Mouse (Mus musculus): Measurements from ENCODE around the gene Ppp1r15a. TPM values are rescaled to one million over a fixed set of nuclear protein-coding genes. Genes with fewer than 3 reads are reported as not detected.
A peak's percentile ranks its signal among the peaks of the same experiment; 100 is the strongest.

Ppp1r15a gene
- polyA plus RNA-seq (2016; fragmentation: Nextera tagmentation; extraction: Ambion mirVana) = 19.4 and 20.1 TPM in 2 replicates

GRCm38 (mm10) chr7:45525809-45526473, at the start of gene Ppp1r15a, which contains the start of gene Plekha4:
Ppp1r15a (minus strand) TSS chr7:45526268.
Plekha4 (plus strand) TSS chr7:45526330.
- Histone ChIP-seq H3K9ac (peak within 1 kb of the TSS; percentile 67), H3K9me3 (no peaks in the 10 kb centered on the region), H3K4me3 (peak within 1 kb of the TSS; percentile 58), H3K36me3 (no peaks in the 10 kb centered on the region), H3K27me3 (replicated peaks) (0 out of 2 replicates have a peak, but pooled peaks cover 2% of the 10 kb centered on the region), H3K27ac (peak within 1 kb of the TSS; percentile 34; the same call in 1 of the 2 replicates), H3K4me1 (peaks cover 22% of the 10 kb centered on the region), H3K4me2 (replicated peaks) (peak within 1 kb of the TSS; percentile 74)
- ATAC-seq (ENCODE audit: low FRiP score, low read depth) = peak; percentile 78
- WGBS = under 1% methylated on average over 54 of the region's 54 CpGs

GRCm38 (mm10) chr7:45574472-45575379, 48.7 kb upstream of the Ppp1r15a start:
- peaks cover 17% of the 10 kb centered on the region for H3K4me1 ChIP-seq
- no peak overlapping the region for H3K4me2 ChIP-seq (replicated peaks)
- H3K9ac ChIP-seq = 0 out of 2 replicates have a peak overlapping the region, but pooled peaks have one; percentile 10
- H3K27ac ChIP-seq = no peak overlapping the region
- H3K27me3 ChIP-seq (replicated peaks) = no peaks in the 10 kb centered on the region
- no peak overlapping the region for H3K4me3 ChIP-seq
- ATAC-seq (ENCODE audit: low FRiP score, low read depth) = no peak
- peaks cover 5% of the 10 kb centered on the region; the same call in 1 of the 2 replicates for H3K36me3 ChIP-seq
- no peaks in the 10 kb centered on the region for H3K9me3 ChIP-seq
- WGBS = 88% methylated on average over 15 of the region's 15 CpGs

DNA sequence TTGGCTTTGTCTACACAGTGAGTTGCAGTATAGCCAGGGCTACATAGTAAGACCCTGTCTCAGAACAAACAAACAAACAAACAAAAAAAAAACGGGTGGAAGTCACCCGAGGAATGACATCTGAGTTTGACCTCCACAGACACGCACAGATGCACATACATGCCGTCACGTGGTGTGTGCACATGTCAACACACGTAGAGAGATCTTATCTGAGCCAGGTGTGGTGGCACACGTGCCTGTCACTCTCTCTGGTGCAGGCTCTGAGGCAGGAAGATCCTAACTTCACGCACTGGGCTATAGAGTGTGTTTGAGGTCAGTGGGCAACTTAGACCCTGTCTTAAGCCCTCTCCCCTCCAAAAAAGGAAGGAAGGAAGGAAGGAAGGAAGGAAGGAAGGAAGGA, 47.9 kb upstream of the Ppp1r15a start:
- Histone ChIP-seq H3K9me3 (no peaks in the 10 kb centered on the region), H3K36me3 (peaks cover 5% of the 10 kb centered on the region; the same call in 1 of the 2 replicates), H3K27ac (no peak overlapping the region), H3K4me3 (no peak overlapping the region), H3K27me3 (replicated peaks) (no peaks in the 10 kb centered on the region), H3K4me2 (replicated peaks) (no peak overlapping the region), H3K4me1 (peaks cover 17% of the 10 kb centered on the region), H3K9ac (no peak overlapping the region)
- 82% methylated on average over 8 of the region's 8 CpGs for WGBS
- ATAC-seq (ENCODE audit: low FRiP score, low read depth) = no peak

DNA sequence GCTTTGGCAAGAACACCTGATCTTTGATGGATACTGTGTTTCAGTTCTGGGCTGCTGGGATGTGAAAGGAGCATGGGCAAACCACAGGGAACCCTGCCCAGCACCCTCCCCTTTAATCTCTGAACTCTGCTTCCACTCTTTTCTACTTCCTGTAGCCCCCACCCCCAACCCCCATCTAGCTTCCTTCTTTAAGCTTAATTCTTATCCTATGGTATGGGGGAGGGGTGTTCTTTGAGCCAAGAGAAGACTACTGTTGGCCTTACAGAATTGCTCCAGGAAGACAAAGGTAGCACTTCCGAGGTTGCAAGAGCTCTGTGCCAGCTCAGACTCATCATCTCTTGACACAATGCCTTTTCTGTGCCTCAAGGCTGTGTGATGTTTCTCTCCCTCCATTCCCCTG, 45.9 kb upstream of the Ppp1r15a start:
- H3K4me2 ChIP-seq (replicated peaks) = peak overlapping the region; percentile 76; the same call in 1 of the 2 replicates
- 58% methylated on average over 1 of the region's 1 CpGs for WGBS
- no peaks in the 10 kb centered on the region for H3K27me3 ChIP-seq (replicated peaks)
- H3K36me3 ChIP-seq = peaks cover 5% of the 10 kb centered on the region; the same call in 1 of the 2 replicates
- no peak overlapping the region for H3K4me3 ChIP-seq
- no peak for ATAC-seq (ENCODE audit: low FRiP score, low read depth)
- no peak overlapping the region for H3K27ac ChIP-seq
- no peaks in the 10 kb centered on the region for H3K9me3 ChIP-seq
- H3K4me1 ChIP-seq = peaks cover 21% of the 10 kb centered on the region
- no peak overlapping the region for H3K9ac ChIP-seq

GRCm38 (mm10) chr7:45570103-45570741, 44.2 kb upstream of the Ppp1r15a start, which contains the start of gene Bcat2:
Bcat2 (plus strand) TSS chr7:45570153.
- under 1% methylated on average over 42 of the region's 42 CpGs for WGBS
- Histone ChIP-seq H3K36me3 (no peaks in the 10 kb centered on the region), H3K27ac (peak within 1 kb of the TSS; percentile 72), H3K9me3 (no peaks in the 10 kb centered on the region), H3K4me1 (peaks cover 21% of the 10 kb centered on the region), H3K9ac (peak within 1 kb of the TSS; percentile 86), H3K4me3 (peak within 1 kb of the TSS; percentile 68), H3K27me3 (replicated peaks) (no peaks in the 10 kb centered on the region), H3K4me2 (replicated peaks) (peak within 1 kb of the TSS; percentile 76)
- ATAC-seq (ENCODE audit: low FRiP score, low read depth) = peak; percentile 71

- Histone ChIP-seq H3K9ac (no peak overlapping the region), H3K9me3 (no peaks in the 10 kb centered on the region), H3K4me3 (peak overlapping the region; percentile 42), H3K36me3 (no peaks in the 10 kb centered on the region), H3K4me2 (replicated peaks) (peak overlapping the region; percentile 71), H3K4me1 (peaks cover 21% of the 10 kb centered on the region), H3K27me3 (replicated peaks) (no peaks in the 10 kb centered on the region), H3K27ac (peak overlapping the region; percentile 10; the same call in 1 of the 2 replicates)
- no peak for ATAC-seq (ENCODE audit: low FRiP score, low read depth)
- 82% methylated on average over 10 of the region's 10 CpGs for WGBS
Measured at GRCm38 (mm10) chr7:45568601-45569473, 42.8 kb upstream of the Ppp1r15a start.

DNA sequence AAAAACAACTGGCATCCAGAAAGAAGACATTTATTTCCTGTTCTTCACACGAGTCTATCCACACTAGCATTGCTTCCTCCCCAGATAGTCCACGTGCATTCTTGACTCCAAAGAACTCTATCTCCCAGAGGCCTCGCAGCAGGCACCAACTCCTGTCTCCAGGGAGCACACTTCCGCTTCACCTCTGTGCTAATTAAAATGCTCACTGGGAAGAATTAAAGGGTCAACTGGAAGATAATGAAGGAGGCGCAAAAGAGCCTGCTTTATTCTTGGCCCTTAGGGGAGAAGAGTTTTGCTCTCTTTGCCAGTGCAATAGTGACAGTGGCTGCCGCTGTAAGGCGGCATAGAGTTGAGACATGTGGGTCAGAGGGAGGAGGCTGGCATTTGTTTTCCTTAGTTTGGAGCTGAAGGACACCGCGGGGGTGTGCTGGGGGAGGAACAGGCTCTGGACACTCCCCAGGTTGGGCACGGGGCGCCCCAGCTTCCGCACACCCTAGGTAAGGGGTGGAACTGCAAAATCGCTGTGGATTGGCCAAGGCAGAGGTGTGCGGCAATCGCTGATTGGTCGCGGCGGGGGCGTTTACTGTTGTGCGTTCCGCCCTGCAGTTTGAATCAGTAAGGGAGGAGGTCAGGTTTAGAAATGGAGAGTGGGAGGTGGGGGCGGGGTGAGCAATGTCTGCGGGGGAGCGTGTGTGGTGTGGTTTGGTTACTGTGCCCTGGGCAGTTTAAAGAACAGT, 41.9 kb upstream of the Ppp1r15a start:
- Histone ChIP-seq H3K27me3 (replicated peaks) (no peaks in the 10 kb centered on the region), H3K9ac (peak overlapping the region; percentile 1; the same call in 1 of the 2 replicates), H3K36me3 (no peaks in the 10 kb centered on the region), H3K27ac (peak overlapping the region; percentile 10; the same call in 1 of the 2 replicates), H3K4me1 (peaks cover 21% of the 10 kb centered on the region), H3K4me2 (replicated peaks) (peak overlapping the region; percentile 71), H3K9me3 (no peaks in the 10 kb centered on the region), H3K4me3 (peak overlapping the region; percentile 42)
- peak; percentile 85 for ATAC-seq (ENCODE audit: low FRiP score, low read depth)
- WGBS = 2% methylated on average over 24 of the region's 24 CpGs

- WGBS = 75% methylated on average over 8 of the region's 8 CpGs
- no peaks in the 10 kb centered on the region for H3K9me3 ChIP-seq
- ATAC-seq (ENCODE audit: low FRiP score, low read depth) = no peak
- no peaks in the 10 kb centered on the region for H3K27me3 ChIP-seq (replicated peaks)
- peaks cover 21% of the 10 kb centered on the region for H3K4me1 ChIP-seq
- H3K4me3 ChIP-seq = no peak overlapping the region
- peak overlapping the region; percentile 71 for H3K4me2 ChIP-seq (replicated peaks)
- no peaks in the 10 kb centered on the region for H3K36me3 ChIP-seq
- no peak overlapping the region for H3K9ac ChIP-seq
- H3K27ac ChIP-seq = no peak overlapping the region
Measured at GRCm38 (mm10) chr7:45567112-45567779, 41.2 kb upstream of the Ppp1r15a start.

GRCm38 (mm10) chr7:45565446-45565845, 39.4 kb upstream of the Ppp1r15a start:
- Histone ChIP-seq H3K9me3 (no peaks in the 10 kb centered on the region), H3K9ac (no peak overlapping the region), H3K4me3 (no peak overlapping the region), H3K27me3 (replicated peaks) (no peaks in the 10 kb centered on the region), H3K27ac (no peak overlapping the region), H3K36me3 (no peaks in the 10 kb centered on the region), H3K4me1 (peaks cover 4% of the 10 kb centered on the region; the same call in 1 of the 2 replicates), H3K4me2 (replicated peaks) (no peak overlapping the region)
- ATAC-seq (ENCODE audit: low FRiP score, low read depth) = no peak
- WGBS = 91% methylated on average over 9 of the region's 9 CpGs

GRCm38 (mm10) chr7:45564811-45565210, 38.7 kb upstream of the Ppp1r15a start:
- no peak for ATAC-seq (ENCODE audit: low FRiP score, low read depth)
- Histone ChIP-seq H3K36me3 (no peaks in the 10 kb centered on the region), H3K4me1 (peaks cover 4% of the 10 kb centered on the region; the same call in 1 of the 2 replicates), H3K9ac (no peak overlapping the region), H3K27me3 (replicated peaks) (no peaks in the 10 kb centered on the region), H3K9me3 (no peaks in the 10 kb centered on the region), H3K4me2 (replicated peaks) (no peak overlapping the region), H3K4me3 (no peak overlapping the region), H3K27ac (no peak overlapping the region)
- WGBS = 85% methylated on average over 2 of the region's 2 CpGs
